Mouse (Mus musculus) MN1 (cell line): ENCODE data around the gene Slamf8.

ENCODE experiments used
- DNase-seq: peaks from one replicate; pipeline ENCODE4 v3.0.0-alpha.2; 2016; ENCODE audit warnings: low spot score

Slamf8 gene

GRCm38 (mm10) chr1:172593956-172594355 is 3.6 kb upstream of the Slamf8 start:
- DNase-seq: no peak

DNA sequence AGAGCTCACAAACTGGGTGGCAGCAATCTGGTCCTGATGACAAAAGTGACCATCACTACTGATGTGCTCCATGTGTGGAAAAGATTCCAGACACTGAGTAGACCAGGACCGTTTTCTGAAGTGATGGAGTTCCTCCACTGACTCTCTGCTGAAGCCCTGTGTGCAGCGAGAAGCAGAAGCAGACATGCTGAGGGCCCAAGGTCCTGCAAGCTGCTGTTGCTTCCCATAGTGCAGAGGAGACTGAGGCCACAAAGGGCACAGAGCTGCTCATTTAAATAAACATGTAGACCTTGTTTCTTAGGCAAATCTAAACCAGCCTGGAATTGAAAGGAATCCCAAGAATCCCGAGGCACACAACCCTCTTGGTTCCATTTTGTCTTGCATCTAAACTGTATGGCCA is 3.0 kb upstream of the Slamf8 start:
- no peak for DNase-seq

GRCm38 (mm10) chr1:172585612-172586567 is 4.5 kb downstream of the Slamf8 start:
- DNase-seq: peak; percentile 45

DNA sequence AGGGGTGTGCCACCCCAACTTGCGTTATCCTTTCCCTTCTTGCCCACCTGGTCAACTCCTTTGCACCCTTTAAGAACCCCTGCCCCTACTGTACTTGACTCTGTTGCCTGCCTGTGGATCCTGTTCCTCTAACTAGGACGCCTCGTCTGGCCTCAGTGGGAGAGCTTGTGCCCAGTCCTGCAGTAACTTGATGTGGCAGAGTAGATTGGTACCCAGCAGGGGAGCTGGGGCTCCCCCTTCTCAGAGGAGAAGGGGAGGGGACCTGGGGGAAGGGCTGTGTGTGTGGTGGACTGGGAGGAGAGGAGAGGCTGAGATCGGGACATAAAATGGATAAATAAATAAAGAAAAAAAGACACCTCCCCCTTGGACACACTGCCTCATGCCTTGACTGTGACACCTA is 5.3 kb downstream of the Slamf8 start:
- DNase-seq: no peak

DNA sequence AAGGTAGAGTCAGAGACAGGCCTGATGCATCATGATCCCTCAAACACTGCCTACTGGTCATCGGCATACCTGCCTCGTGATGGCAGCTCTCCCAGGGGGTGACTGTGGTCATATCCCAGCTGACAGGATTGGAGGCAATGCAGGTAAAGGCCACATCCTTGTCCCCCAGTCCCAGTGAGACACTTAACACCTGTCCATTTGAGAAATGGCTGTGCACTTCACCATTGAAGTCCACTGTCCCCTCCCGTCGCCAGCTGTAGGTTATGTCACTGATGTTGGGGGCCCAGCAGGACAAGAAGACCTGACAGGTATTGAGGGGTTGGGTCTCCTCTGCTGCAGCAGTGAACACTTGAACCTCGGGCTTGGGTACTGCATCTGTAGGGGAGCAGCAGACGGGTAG is 6.1 kb downstream of the Slamf8 start:
- DNase-seq: no peak

DNA sequence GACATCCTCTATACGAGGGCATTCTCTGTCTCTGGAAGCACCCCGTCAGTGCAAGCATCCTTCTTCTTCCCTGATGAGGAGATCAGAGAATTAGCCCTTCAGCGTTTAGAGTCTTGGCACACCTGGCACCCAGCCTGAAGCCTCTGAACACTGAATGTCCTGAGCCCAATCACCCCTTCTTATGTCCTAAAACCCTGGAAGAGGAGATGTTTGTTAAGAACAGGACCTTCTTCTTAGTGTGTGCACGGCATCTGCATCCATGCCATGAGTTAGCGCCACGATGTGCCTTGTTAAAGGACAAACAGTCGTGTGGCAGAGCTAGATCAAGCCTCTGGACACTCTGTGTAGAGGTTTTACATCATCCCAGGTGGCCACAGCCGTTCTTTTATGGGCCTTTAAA is 7.9 kb downstream of the Slamf8 start:
- no peak for DNase-seq

DNA sequence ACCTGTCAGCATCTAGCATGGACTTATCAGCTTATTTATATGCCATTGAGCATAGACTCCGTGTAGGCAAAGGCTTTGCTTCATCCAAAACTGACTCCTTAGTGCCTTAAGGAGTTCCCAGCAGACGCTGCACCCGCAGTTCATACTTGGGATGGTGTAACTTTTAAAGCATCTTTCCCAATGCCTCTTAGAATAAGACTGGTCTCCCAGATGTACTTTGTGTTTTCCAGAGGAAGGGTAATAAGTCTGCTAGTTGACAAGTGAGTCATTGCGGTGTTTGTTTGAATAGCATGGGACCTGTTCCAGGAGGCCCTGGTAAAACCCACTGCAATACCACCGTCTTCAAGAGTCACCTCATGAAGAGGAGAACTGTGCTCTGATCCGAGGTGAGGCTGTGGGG is 10.3 kb downstream of the Slamf8 start:
- no peak for DNase-seq

DNA sequence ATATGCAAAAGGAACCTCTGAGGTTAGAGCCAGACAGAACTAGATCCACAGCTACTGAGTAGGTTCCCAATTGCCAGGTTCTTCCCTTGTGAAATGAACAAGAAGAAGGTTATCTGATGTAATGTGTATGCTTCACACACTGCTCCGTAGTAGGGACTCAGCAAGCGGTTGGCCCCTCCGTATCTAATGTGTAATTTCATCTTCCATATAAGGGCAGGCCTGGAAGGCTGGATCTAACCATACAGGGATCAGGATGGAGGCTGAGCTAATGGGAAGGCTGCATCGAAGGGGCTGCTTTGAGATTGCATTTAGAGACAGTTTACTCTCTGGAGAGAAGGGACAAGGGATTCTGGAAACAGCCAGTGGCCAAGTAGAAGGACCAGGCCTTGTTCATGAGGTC is 22.6 kb downstream of the Slamf8 start:
- peak; percentile 58 for DNase-seq

- DNase-seq: no peak
Measured at GRCm38 (mm10) chr1:172566131-172566530, 24.2 kb downstream of the Slamf8 start.

DNA sequence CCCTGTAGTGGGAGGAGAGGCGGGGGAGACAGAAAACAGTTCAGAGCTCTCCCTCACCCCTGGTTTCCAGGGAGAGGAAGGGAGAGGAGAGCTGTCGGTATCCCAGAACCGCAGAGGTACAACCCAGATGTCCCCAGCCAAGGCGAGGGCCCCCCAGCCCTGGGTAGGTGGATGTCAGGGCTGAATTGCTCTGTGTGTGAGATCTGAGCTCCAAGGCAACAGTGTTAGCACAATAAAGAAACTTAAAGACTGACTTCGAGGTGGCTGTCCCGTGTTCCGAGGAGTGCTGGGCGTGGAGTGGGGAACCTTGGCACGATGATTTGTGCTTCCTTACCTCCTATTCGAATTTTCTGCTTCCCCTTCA is 26.9 kb downstream of the Slamf8 start:
- no peak for DNase-seq

DNA sequence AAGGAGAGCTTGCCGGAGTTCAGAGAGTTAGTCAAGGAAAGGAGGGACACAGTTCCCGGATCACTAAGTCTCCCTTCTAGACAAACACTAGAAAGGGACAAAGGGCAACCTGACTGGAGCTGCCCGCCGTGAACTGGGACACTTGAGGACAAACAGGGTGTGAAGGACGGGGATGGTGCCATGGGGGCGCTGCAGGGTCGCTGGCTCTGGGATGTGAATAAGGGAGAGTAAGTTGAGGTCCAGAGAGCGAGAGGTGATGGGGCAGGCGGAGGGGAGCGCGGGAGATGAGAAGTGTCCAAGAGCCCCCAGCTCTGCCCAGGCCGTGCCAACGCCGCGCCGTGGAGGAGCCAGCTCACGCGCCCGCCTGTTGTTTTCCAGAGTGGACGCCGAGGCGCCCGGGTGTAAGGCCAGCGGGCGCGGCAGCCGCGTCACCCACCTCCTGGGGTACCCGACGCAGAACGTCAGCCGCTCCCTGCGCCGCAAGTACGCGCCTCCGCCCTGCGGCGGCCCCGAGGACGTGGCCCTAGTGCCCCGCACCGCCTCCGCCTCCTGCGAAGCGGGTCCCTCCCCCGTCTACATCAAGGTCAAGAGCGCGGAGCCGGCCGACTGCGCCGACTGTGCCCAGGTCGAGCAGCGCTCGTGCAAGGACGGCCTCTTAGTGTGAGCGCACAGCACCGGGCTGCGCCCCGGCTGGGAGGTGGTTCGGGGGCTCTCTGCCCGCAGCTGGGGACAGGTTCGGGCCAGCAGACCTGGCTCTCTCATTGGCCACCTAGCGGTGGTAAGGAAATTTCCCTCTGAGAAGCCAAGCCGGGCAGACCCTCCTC is 27.5 kb downstream of the Slamf8 start:
- DNase-seq: peak; percentile 90

- no peak for DNase-seq
Measured at GRCm38 (mm10) chr1:172555638-172556037, 34.7 kb downstream of the Slamf8 start, which contains the start of gene Vsig8. TSS of gene Vsig8 (plus strand) at chr1:172555938.

GRCm38 (mm10) chr1:172552623-172553022 is 37.7 kb downstream of the Slamf8 start:
- DNase-seq: no peak

DNA sequence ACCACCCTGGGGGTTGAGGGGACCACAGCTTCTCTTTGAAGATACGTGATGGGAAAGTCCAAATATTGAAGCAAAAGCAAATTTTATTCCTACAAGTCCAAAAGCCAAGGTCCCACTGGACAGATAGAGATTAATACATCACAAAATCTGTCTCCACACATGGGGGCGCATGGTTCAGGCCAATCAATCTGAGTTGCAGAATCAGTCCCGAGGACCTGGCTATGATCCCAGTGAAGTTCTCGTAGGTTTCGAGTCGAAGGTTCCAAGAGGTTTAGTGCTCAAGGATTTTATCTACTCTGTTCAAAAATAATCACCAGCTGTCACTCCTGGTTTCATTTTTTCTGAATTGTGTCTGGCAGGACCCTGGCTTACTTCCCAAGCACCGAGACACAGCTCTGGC is 39.4 kb downstream of the Slamf8 start:
- DNase-seq: peak; percentile 75

DNA sequence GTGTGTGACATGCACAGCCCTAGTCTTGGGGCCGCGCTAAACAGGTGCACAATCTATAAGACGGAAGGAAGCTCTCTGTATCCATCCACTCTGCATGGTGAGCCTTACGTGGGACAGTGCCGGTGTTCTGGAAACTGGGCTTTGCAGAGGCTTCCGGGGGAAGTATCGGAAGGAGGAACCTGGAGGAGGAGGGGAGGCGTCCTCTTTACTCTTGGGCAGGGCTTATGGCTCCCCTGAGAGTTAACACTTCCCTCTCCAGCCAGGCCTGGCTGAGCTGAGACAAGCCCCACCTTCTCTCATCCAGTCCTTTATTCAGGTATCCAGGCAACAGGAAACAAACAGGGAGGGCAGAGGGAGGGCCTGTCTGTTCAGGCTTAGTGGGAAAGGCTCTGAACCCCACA is 39.8 kb downstream of the Slamf8 start:
- peak; percentile 97 for DNase-seq

DNA sequence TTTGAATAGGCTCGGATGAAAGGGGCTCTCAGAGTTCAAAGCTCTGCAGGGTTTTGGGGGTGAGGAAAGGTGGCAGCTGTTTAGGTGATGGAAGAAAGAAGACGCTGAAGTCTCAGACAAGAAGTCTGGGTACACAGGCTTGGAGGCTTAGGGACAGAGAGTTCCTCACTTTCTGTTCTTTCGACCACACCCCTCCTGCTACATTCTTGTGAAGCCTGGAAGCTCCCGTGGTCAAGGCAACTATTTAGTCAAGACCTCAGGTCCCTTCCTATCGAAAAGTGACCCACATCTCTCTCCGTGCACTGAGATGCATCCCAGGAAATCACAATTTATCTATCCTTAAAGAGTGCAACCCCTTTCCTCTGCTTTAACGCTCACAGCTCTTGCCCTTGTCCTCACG is 40.7 kb downstream of the Slamf8 start:
- DNase-seq: no peak

- no peak for DNase-seq
Measured at GRCm38 (mm10) chr1:172549314-172549713, 41.1 kb downstream of the Slamf8 start.

DNA sequence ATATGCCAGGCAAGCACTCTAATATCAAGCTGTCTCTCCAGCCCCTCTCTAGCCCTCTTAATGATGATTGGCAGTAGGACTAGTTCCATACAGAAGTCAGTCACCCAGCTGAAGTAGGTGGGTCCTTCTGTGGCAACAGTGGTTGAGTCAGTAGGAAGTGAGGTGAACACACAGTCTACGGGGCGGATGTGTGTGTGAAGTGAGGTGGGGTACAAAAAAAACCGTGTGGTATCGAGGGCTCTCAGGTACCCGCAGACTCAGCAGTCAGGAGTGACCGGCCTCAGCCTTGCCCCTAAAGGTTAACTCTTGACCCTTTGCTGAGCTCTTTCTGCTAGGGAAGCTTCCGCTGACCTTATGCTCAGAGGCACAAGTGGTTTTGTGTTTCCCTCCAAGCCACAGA is 41.9 kb downstream of the Slamf8 start:
- no peak for DNase-seq

DNA sequence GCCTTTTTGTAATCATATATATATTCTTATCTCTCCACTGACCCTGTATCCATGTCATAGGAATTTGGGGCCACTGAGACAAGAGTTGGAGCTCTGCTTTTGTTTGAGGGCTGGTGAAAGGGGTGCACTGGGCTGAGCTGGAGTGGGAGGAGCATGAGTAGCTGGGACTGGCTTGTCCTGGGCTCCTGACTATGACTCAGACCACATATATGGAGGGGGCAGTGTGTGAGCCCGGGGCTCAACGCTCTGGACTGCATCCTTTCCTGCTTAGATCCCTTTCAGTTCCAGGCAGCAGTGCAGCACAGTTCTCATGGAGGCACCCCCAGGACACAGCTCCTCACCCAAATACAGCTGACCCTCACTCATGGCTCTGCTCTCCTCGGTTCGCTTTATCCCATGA is 44.3 kb downstream of the Slamf8 start:
- DNase-seq: no peak

- no peak for DNase-seq
Measured at GRCm38 (mm10) chr1:172540283-172540820, 50.0 kb downstream of the Slamf8 start.

DNA sequence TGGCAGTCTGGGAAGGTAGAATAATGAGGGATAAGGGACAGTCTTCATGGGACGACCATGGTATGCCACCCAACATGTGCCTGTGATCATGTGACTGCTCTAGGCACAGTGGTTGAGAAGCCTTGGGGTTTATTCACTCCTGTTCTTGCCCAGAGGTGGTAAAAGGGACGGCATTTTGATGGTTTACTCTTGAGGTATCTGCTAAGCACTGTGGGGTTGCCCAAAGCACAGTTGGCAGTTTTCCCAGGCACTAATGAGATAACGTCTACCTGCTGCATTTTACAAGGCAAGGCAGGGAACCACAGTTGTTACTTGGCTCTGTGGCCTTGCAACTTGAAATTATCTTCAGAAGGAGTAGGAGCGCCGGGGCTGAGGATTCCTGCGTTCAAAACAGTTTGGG is 50.5 kb downstream of the Slamf8 start:
- DNase-seq: no peak

- DNase-seq: no peak
Measured at GRCm38 (mm10) chr1:172535116-172535515, 55.3 kb downstream of the Slamf8 start.

DNA sequence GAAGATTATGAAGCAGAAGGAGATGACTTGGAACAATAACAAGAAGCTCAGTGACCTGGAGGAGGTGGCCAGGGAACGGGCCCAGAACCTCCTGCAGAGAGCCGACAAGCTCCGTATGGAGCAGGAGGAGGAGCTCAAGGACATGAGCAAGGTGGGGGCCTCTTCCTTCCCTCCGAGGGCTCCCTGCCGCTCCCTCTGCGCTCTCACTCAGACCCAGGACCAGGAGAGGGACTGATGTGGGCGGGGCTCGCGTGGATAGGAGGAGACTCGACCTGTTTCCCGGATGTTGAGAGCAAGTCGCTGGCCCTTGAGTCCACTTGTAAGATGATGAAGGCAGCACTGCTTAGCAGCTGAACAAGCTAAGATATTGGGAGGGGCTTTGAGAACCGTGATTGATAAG is 57.8 kb downstream of the Slamf8 start:
- no peak for DNase-seq
